Mouse (Mus musculus) heart, embryonic 13.5 days (tissue): ENCODE measurements around the gene Fat1. TPM values are rescaled to one million over a fixed set of nuclear protein-coding genes. Genes with fewer than 3 reads are reported as not detected.

Experiments used
- ATAC-seq: fragments of 200-750 bp; cut with Nextera tagmentation; 2 replicates; pipeline ENCODE4 v1.8.0; 2017; ENCODE audit warnings: moderate TSS enrichment; ENCODE audit not compliant: insufficient number of reproducible peaks, low FRiP score, low TSS enrichment; ENCODE audit errors: extremely low read depth
- H3K27ac ChIP-seq: fragments of 300-500 bp; sonication (generic); replicated peaks from 2 replicates; pipeline ENCODE4 v1.5.1; 2015; ENCODE audit warnings: moderate library complexity, mild to moderate bottlenecking, inconsistent platforms
- H3K27me3 ChIP-seq: fragments of 300-500 bp; sonication (generic); replicated peaks from 2 replicates; pipeline ENCODE4 v1.6.1; 2015; ENCODE audit warnings: mild to moderate bottlenecking, inconsistent platforms
- H3K36me3 ChIP-seq: fragments of 300-500 bp; sonication (generic); 2 replicates; pipeline ENCODE4 v1.6.1; 2015; ENCODE audit warnings: mild to moderate bottlenecking, inconsistent platforms
- H3K4me1 ChIP-seq: fragments of 300-500 bp; sonication (generic); 2 replicates; pipeline ENCODE4 v1.6.1; 2015; ENCODE audit warnings: inconsistent platforms
- H3K4me2 ChIP-seq: fragments of 300-500 bp; sonication (generic); 2 replicates; pipeline ENCODE4 v1.6.1; 2015; ENCODE audit warnings: inconsistent platforms, mild to moderate bottlenecking, moderate library complexity
- H3K4me3 ChIP-seq: fragments of 300-500 bp; sonication (generic); 2 replicates; pipeline ENCODE4 v1.5.1; 2015; ENCODE audit warnings: moderate library complexity, mild to moderate bottlenecking, inconsistent platforms
- H3K9ac ChIP-seq: fragments of 300-500 bp; sonication (generic); 2 replicates; pipeline ENCODE4 v1.6.1; 2015; ENCODE audit warnings: inconsistent platforms, mild to moderate bottlenecking, moderate library complexity
- H3K9me3 ChIP-seq: fragments of 300-500 bp; sonication (generic); 2 replicates; pipeline ENCODE4 v1.6.1; 2016; ENCODE audit warnings: inconsistent platforms
- WGBS: fragments of 180-500 bp; shearing (Covaris S2); methylation state at CpG from one replicate; pipeline ENCODE4 v1.1.7; 2015; ENCODE audit warnings: mixed read lengths; 5-methylcytosine and 5-hydroxymethylcytosine counted together
- polyA plus RNA-seq: library from polyadenylated mRNA; unstranded; fragments of >200 nt; fragmentation: Nextera tagmentation; extraction: Ambion mirVana; gene quantifications from 2 replicates; pipeline ENCODE4 v1.2.1, GENCODE M21; 2015

Fat1 gene
- polyA plus RNA-seq, 1 experiment from 2014 or later = 11.8 TPM

DNA sequence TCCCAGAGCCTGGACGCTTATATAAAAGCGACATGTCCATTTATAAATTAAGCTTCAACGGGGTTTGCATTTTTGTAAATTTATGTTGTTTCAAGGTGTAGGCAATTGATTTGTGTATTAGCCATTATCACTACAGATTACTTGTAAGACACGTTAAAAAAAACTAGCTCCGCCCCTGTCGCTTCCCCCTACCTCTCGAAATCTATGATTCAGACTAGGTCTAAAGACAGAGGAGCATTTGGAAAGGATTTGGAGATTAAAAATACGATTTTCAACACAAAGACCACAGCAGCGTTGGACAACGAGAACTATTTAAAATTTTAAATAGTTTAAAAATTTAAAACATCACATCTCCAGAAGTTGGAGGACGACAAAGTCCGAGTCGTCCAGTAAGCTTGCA is 831 bp upstream of the Fat1 start:
- Histone ChIP-seq H3K4me3 (peak overlapping the region; percentile 73), H3K9me3 (peaks cover 4% of the 10 kb centered on the region), H3K9ac (peak overlapping the region; percentile 91), H3K36me3 (no peaks in the 10 kb centered on the region), H3K4me2 (peak overlapping the region; percentile 78), H3K27ac (peak overlapping the region; percentile 95), H3K4me1 (peaks cover 9% of the 10 kb centered on the region), H3K27me3 (peaks cover 5% of the 10 kb centered on the region; the same call in 1 of the 2 replicates)
- ATAC-seq = no peak
- 2% methylated on average over 13 of the region's 13 CpGs for WGBS

GRCm38 (mm10) chr8:44935741-44936140 is 494 bp downstream of the Fat1 start:
- Histone ChIP-seq H3K4me2 (peak overlapping the region; percentile 78), H3K4me3 (peak overlapping the region; percentile 73), H3K27me3 (peaks cover 5% of the 10 kb centered on the region; the same call in 1 of the 2 replicates), H3K36me3 (0 out of 2 replicates have a peak, but pooled peaks cover under 1% of the 10 kb centered on the region), H3K9me3 (no peaks in the 10 kb centered on the region), H3K27ac (peak overlapping the region; percentile 95), H3K4me1 (peaks cover 18% of the 10 kb centered on the region), H3K9ac (peak overlapping the region; percentile 91)
- ATAC-seq = peak; percentile 51; the same call in 1 of the 2 replicates
- under 1% methylated on average over 24 of the region's 24 CpGs for whole genome bisulfite sequencing

- Histone ChIP-seq H3K36me3 (peaks cover 8% of the 10 kb centered on the region; the same call in 1 of the 2 replicates), H3K27ac (peak overlapping the region; percentile 95), H3K27me3 (peaks cover 5% of the 10 kb centered on the region; the same call in 1 of the 2 replicates), H3K9me3 (no peaks in the 10 kb centered on the region), H3K4me1 (peaks cover 25% of the 10 kb centered on the region), H3K4me3 (peak overlapping the region; percentile 73), H3K4me2 (peak overlapping the region; percentile 78), H3K9ac (peak overlapping the region; percentile 91)
- 0% methylated on average over 16 of the region's 16 CpGs for WGBS
- no peak for ATAC-seq
These were observed 1.3 kb downstream of the Fat1 start for GRCm38 (mm10) chr8:44936481-44936961.

- Histone ChIP-seq H3K4me2 (peak overlapping the region; percentile 78), H3K36me3 (peaks cover 13% of the 10 kb centered on the region; the same call in 1 of the 2 replicates), H3K4me1 (peaks cover 29% of the 10 kb centered on the region), H3K9me3 (no peaks in the 10 kb centered on the region), H3K4me3 (peak overlapping the region; percentile 73), H3K9ac (peak overlapping the region; percentile 91), H3K27ac (peak overlapping the region; percentile 95), H3K27me3 (peaks cover 5% of the 10 kb centered on the region; the same call in 1 of the 2 replicates)
- WGBS = under 1% methylated on average over 34 of the region's 34 CpGs
- ATAC-seq = no peak
These were observed 2.0 kb downstream of the Fat1 start for GRCm38 (mm10) chr8:44937141-44937825.

GRCm38 (mm10) chr8:44937905-44938642 is 2.8 kb downstream of the Fat1 start:
- H3K36me3 ChIP-seq = peaks cover 17% of the 10 kb centered on the region; the same call in 1 of the 2 replicates
- peak; percentile 67; the same call in 1 of the 2 replicates for ATAC-seq
- H3K4me2 ChIP-seq = peak overlapping the region; percentile 78
- peak overlapping the region; percentile 73 for H3K4me3 ChIP-seq
- peaks cover 35% of the 10 kb centered on the region for H3K4me1 ChIP-seq
- H3K9ac ChIP-seq = peak overlapping the region; percentile 91
- WGBS = under 1% methylated on average over 85 of the region's 87 CpGs
- H3K27me3 ChIP-seq = peaks cover 5% of the 10 kb centered on the region; the same call in 1 of the 2 replicates
- H3K27ac ChIP-seq = peak overlapping the region; percentile 95
- no peaks in the 10 kb centered on the region for H3K9me3 ChIP-seq

GRCm38 (mm10) chr8:44938643-44938979 is 3.4 kb downstream of the Fat1 start:
- WGBS = 1% methylated on average over 12 of the region's 12 CpGs
- Histone ChIP-seq H3K4me2 (peak overlapping the region; percentile 78), H3K27me3 (peaks cover 3% of the 10 kb centered on the region; the same call in 1 of the 2 replicates), H3K4me1 (peaks cover 38% of the 10 kb centered on the region), H3K9ac (peak overlapping the region; percentile 91), H3K4me3 (peak overlapping the region; percentile 73), H3K36me3 (peaks cover 17% of the 10 kb centered on the region; the same call in 1 of the 2 replicates), H3K27ac (peak overlapping the region; percentile 95), H3K9me3 (no peaks in the 10 kb centered on the region)
- ATAC-seq = no peak

- Histone ChIP-seq H3K4me1 (peaks cover 41% of the 10 kb centered on the region), H3K36me3 (peaks cover 48% of the 10 kb centered on the region), H3K4me2 (no peak overlapping the region), H3K9me3 (no peaks in the 10 kb centered on the region), H3K4me3 (no peak overlapping the region), H3K9ac (no peak overlapping the region), H3K27ac (no peak overlapping the region), H3K27me3 (no peaks in the 10 kb centered on the region)
- 91% methylated on average over 4 of the region's 4 CpGs for WGBS
- no peak for ATAC-seq
These were observed 10.3 kb downstream of the Fat1 start for GRCm38 (mm10) chr8:44945577-44945976.

DNA sequence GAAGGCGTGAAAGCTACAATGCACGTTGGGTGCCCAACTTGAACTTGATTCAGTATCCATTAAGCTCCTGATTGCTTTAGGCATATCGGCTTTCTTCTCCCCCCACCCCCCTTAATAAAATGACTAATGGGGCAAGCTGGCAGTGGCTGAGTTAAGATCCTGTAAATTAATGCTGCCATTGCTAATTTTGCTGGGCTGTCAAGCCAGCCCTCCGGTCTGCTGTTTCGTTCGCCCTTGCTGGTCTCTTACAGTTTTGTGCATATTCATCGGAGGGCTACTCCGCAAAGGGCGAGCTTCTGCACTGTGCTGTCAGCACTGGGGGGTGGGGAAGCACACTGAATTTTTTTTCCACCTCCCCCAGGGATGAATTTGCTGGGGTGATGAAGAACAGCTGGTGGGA is 13.3 kb downstream of the Fat1 start:
- Histone ChIP-seq H3K27me3 (no peaks in the 10 kb centered on the region), H3K4me2 (peak overlapping the region; percentile 28), H3K36me3 (peaks cover 61% of the 10 kb centered on the region), H3K4me3 (no peak overlapping the region), H3K9ac (peak overlapping the region; percentile 37; the same call in 1 of the 2 replicates), H3K4me1 (peaks cover 18% of the 10 kb centered on the region), H3K9me3 (0 out of 2 replicates have a peak, but pooled peaks cover 2% of the 10 kb centered on the region), H3K27ac (no peak overlapping the region)
- 65% methylated on average over 9 of the region's 9 CpGs for WGBS
- ATAC-seq = no peak

GRCm38 (mm10) chr8:44960455-44960854 is 25.2 kb downstream of the Fat1 start:
- peak overlapping the region; percentile 85 for H3K27ac ChIP-seq
- H3K27me3 ChIP-seq = no peaks in the 10 kb centered on the region
- no peak overlapping the region for H3K9ac ChIP-seq
- H3K9me3 ChIP-seq = no peaks in the 10 kb centered on the region
- no peak overlapping the region for H3K4me3 ChIP-seq
- 27% methylated on average over 10 of the region's 10 CpGs for WGBS
- peak overlapping the region; percentile 15; the same call in 1 of the 2 replicates for H3K4me2 ChIP-seq
- no peak for ATAC-seq
- peaks cover 70% of the 10 kb centered on the region for H3K4me1 ChIP-seq
- H3K36me3 ChIP-seq = peaks cover 60% of the 10 kb centered on the region

- H3K36me3 ChIP-seq = peaks cover 56% of the 10 kb centered on the region
- H3K9me3 ChIP-seq = no peaks in the 10 kb centered on the region
- H3K27ac ChIP-seq = peak overlapping the region; percentile 85
- H3K4me1 ChIP-seq = peaks cover 75% of the 10 kb centered on the region
- ATAC-seq = no peak
- no peaks in the 10 kb centered on the region for H3K27me3 ChIP-seq
- 0 out of 2 replicates have a peak overlapping the region, but pooled peaks have one; percentile 24 for H3K9ac ChIP-seq
- no peak overlapping the region for H3K4me3 ChIP-seq
- WGBS = 55% methylated on average over 5 of the region's 5 CpGs
- no peak overlapping the region for H3K4me2 ChIP-seq
These were observed 25.7 kb downstream of the Fat1 start for GRCm38 (mm10) chr8:44960906-44961305.

- no peak overlapping the region for H3K4me3 ChIP-seq
- no peak for ATAC-seq
- H3K27me3 ChIP-seq = no peaks in the 10 kb centered on the region
- no peak overlapping the region for H3K9ac ChIP-seq
- H3K4me2 ChIP-seq = no peak overlapping the region
- peaks cover 80% of the 10 kb centered on the region for H3K4me1 ChIP-seq
- peaks cover 53% of the 10 kb centered on the region for H3K36me3 ChIP-seq
- H3K27ac ChIP-seq = peak overlapping the region; percentile 85
- WGBS = 42% methylated on average over 6 of the region's 6 CpGs
- no peaks in the 10 kb centered on the region for H3K9me3 ChIP-seq
These were observed 26.2 kb downstream of the Fat1 start for GRCm38 (mm10) chr8:44961492-44961891.
